ENCODE assay signal across 8 mouse cellular contexts in the genomic region with DNA sequence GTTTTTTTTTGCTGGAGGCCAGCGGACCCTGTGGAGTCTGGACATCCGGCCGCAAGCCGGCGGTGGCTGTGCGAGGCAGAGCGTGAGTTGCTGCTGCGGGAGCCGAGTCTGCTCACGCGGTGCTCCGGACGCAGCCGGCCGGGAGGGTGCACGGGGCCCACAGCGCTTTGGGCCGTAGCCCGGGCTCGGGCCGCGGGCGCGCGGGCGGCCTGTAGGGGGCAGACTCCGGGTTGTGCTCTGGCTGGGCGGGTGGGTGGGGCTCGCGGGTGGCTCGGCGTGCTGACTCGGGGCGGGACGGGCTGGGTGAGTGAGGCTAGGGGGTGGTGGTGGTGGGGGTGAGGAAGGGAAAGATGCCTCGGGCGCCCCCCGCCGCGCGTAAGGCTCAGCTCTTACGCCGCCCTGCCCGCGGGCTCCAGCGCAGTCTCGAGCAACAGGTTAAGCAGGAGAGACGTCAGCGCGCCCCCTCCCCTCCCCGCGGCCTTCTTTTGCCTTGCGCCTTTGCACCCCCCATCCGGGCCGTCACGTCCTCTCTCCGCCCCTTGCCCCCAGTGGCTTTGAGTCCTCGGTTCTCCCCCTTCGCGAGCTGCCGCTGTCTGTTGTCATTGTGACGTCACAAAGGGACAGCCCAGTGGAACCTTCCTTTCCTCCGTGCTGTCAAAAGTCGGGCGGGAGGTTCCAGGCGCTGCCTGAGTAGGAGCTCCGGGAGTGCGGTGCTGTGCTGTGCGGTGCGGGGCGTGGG. TPM values are rescaled to one million over a fixed set of nuclear protein-coding genes. Genes with fewer than 3 reads are reported as not detected.
A peak's percentile ranks its signal among the peaks of the same experiment; 100 is the strongest.
DNase-seq lines count a peak whose midpoint lies in the region; ATAC-seq and TF ChIP-seq lines count a peak whose summit lies in the region.

No protein-coding gene starts in this region.

- H3K9me3 ChIP-seq in embryonic facial prominence, embryonic 14.5 days (ENCODE audit: control insufficient read depth, low read length): no peaks in the 10 kb centered on the region

- H3K27ac ChIP-seq in embryonic facial prominence, embryonic 14.5 days (replicated peaks; ENCODE audit: low read depth, low read length): peak overlapping the region; percentile 88
- peak overlapping the region; percentile 82 for H3K27ac ChIP-seq in liver, adult 2 months (replicated peaks; ENCODE audit: insufficient read depth, low read depth, low read length)

- ATAC-seq in embryonic facial prominence, embryonic 14.5 days (ENCODE audit: low read depth): peak; percentile 13
- ATAC-seq in monocyte, adult 5-6 weeks (replicated peaks; ENCODE audit: insufficient number of reproducible peaks, low FRiP score, low TSS enrichment, poor library complexity, severe bottlenecking): peak; percentile 57

- peaks cover 8% of the 10 kb centered on the region for H3K79me2 ChIP-seq in liver, adult 2 months (ENCODE audit: control insufficient read depth, insufficient read depth, low read length)

- H3K4me1 ChIP-seq in embryonic facial prominence, embryonic 14.5 days (ENCODE audit: control insufficient read depth, insufficient read depth, low read length): peaks cover 18% of the 10 kb centered on the region
- peaks cover 11% of the 10 kb centered on the region for H3K4me1 ChIP-seq in liver, adult 2 months (ENCODE audit: control insufficient read depth, insufficient read depth, low read length)

- peak overlapping the region; percentile 97 for H3K4me2 ChIP-seq in embryonic facial prominence, embryonic 14.5 days (ENCODE audit: low read depth, low read length)

- 0 out of 2 replicates have a peak, but pooled peaks have one; percentile 20 for TF ChIP-seq POLR2A in liver, adult 2 months (IDR thresholded peaks at IDR 0.05; ENCODE audit: extremely low read depth, insufficient read depth, low read length)

- peak; percentile 95 for DNase-seq in 416B (ENCODE audit: low read depth)
- peak; percentile 64 to 72 for DNase-seq in adrenal gland, postnatal 4 days (ENCODE audit: low spot score in 2 of 2)
- DNase-seq in embryonic facial prominence, embryonic 14.5 days (ENCODE audit: low spot score): peak; percentile 93
- peak; percentile 83 for DNase-seq in heart, adult 8-10 months (ENCODE audit: low spot score)
- peak; percentile 87 for DNase-seq in kidney, adult 9 months
- DNase-seq in liver, adult 2 months (ENCODE audit: extremely low read depth, low read depth, low spot score): peak; percentile 79
- peak; percentile 85 to 86 for DNase-seq in spleen, postnatal 36 days (ENCODE audit: low spot score in 2 of 2)

- peak; percentile 66 for TF ChIP-seq CTCF in liver, adult 2 months (IDR thresholded peaks at IDR 0.05; ENCODE audit: low read depth, low read length)

- WGBS in embryonic facial prominence, embryonic 14.5 days: 0% methylated on average over 37 of the region's 71 CpGs
- WGBS in liver, adult 2 months: under 1% methylated on average over 49 of the region's 71 CpGs

- H3K27me3 ChIP-seq in embryonic facial prominence, embryonic 14.5 days (replicated peaks; ENCODE audit: control insufficient read depth, insufficient read depth, low read length): no peaks in the 10 kb centered on the region
- no peaks in the 10 kb centered on the region for H3K27me3 ChIP-seq in liver, adult 2 months (ENCODE audit: control insufficient read depth, insufficient read depth, low read length)

- H3K9ac ChIP-seq in embryonic facial prominence, embryonic 14.5 days (ENCODE audit: low read depth, low read length): peak overlapping the region; percentile 88
- peak overlapping the region; percentile 84 for H3K9ac ChIP-seq in liver, adult 2 months (ENCODE audit: low read depth, low read length)

- no peaks in the 10 kb centered on the region for H3K36me3 ChIP-seq in embryonic facial prominence, embryonic 14.5 days (ENCODE audit: control insufficient read depth, insufficient read depth, low read length)
- H3K36me3 ChIP-seq in liver, adult 2 months (ENCODE audit: control insufficient read depth, insufficient read depth, low read length): no peaks in the 10 kb centered on the region

- peak overlapping the region; percentile 85 for H3K4me3 ChIP-seq in embryonic facial prominence, embryonic 14.5 days (ENCODE audit: low read depth, low read length)
- peak overlapping the region; percentile 75 for H3K4me3 ChIP-seq in liver, adult 2 months (ENCODE audit: insufficient read depth, low read depth, low read length)

RNA-seq across cellular contexts. Expression of a gene that starts 4.3 kb away (rescaled TPM):
- total RNA-seq in adrenal gland, postnatal 4 days (2021): 10 to 100 TPM; 63.5 to 72.7 TPM
- 16.1 and 17.6 TPM in 2 replicates for polyA plus RNA-seq in embryonic facial prominence, embryonic 14.5 days (2014; fragmentation: Nextera tagmentation; extraction: Ambion mirVana)
- total RNA-seq in heart, adult 8-10 months (2022): 10 to 100 TPM; 13.9 to 25.9 (median 19.4) TPM
- 4.0 and 5.7 TPM in 2 replicates for total RNA-seq in liver, adult 2 months (2014; rRNA removed)
- 2.4 and 2.9 TPM in 2 replicates for polyA plus RNA-seq in liver, adult 2 months (2012; rRNA removed)
- 77.6 to 103 TPM (median 102 TPM) in 3 replicates for total RNA-seq in monocyte, adult 5-6 weeks (2017)

Comparison
In these comparisons a context has a peak if more than half of its experiments do, and no peak if none do; other contexts are left out.
1. Peak in every context shown above with its lines: DNase-seq, ATAC-seq, H3K4me3 ChIP-seq and H3K27ac ChIP-seq.